Mouse (Mus musculus) megakaryocyte, embryonic 14.5 days (primary cell): ENCODE results near the gene Usp39.

Source experiments
- FLI1 ChIP-seq: IDR thresholded peaks from 2 replicates; pipeline ENCODE4 v1.6.1; 2012; ENCODE audit warnings: low read length, inconsistent platforms, mixed read lengths
- GATA1 ChIP-seq: IDR thresholded peaks from 3 replicates; pipeline ENCODE4 v1.6.1; 2012; ENCODE audit warnings: mixed read lengths, low read length, inconsistent platforms, borderline replicate concordance

DNA sequence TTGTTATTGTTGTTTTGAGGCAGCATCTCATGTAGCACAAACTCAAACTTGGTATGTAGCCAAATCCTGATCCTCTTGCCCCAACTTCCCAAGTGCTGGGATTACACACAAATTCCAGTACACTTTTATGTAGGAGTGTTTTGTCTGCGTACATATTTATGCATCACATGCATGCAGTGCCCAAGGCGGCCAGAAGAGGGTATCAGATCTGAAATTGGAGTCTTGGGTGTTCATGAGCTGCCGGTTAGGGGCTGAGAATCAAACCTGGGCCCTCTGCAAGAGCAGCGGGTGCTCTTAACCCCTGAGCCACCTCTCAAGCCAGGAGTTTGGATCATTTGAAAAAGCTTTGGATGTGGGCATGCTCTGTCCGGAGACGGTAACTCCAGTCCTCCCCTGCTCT lies 68.8 kb downstream of the Usp39 start:
- no peak for TF ChIP-seq GATA1
- TF ChIP-seq FLI1: no peak
